Mouse (Mus musculus): ENCODE results near the gene Nadk. TPM values are rescaled to one million over a fixed set of nuclear protein-coding genes. Genes with fewer than 3 reads are reported as not detected.
A peak's percentile ranks its signal among the peaks of the same experiment; 100 is the strongest.

Gene Nadk
- polyA plus RNA-seq, 1 experiment from 2014 or later: 113 TPM

DNA sequence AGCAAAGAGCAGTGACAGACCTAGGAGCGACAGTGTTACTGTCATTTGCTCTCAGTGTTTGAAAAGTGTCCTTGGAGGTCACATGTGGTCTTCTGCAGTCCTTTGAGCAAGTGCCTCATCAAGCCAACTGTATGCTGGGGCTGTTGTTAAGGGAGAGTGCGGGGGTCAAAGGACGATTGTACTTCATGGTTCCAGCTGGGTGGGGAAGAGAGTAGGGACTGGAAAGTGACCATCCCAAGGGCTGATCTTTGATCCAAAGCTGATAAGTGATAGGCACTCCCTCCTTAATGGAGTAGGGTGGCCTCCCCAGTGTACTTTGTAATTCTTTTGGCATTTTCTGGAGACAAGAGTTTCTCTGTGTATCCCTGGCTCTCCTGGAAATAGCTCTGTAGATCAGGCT is 49.7 kb downstream of the Nadk start:
- Histone ChIP-seq H3K36me3 (ENCODE audit: control insufficient read depth, insufficient read depth) (peaks cover 28% of the 10 kb centered on the region), H3K27ac (ENCODE audit: low read length) (no peak overlapping the region), H3K27me3 (replicated peaks; ENCODE audit: control insufficient read depth, insufficient read depth, low read length) (no peaks in the 10 kb centered on the region), H3K4me1 (replicated peaks; ENCODE audit: control insufficient read depth, insufficient read depth, low read length) (no peaks in the 10 kb centered on the region), H3K4me3 (replicated peaks; ENCODE audit: low read length) (no peak overlapping the region), H3K9me3 (ENCODE audit: control insufficient read depth, low read length) (no peaks in the 10 kb centered on the region), H3K4me2 (ENCODE audit: low read length) (no peak overlapping the region), H3K9ac (replicated peaks; ENCODE audit: low read depth, low read length) (no peak overlapping the region)
- no peak for ATAC-seq
- 93% methylated on average over 3 of the region's 3 CpGs for WGBS

DNA sequence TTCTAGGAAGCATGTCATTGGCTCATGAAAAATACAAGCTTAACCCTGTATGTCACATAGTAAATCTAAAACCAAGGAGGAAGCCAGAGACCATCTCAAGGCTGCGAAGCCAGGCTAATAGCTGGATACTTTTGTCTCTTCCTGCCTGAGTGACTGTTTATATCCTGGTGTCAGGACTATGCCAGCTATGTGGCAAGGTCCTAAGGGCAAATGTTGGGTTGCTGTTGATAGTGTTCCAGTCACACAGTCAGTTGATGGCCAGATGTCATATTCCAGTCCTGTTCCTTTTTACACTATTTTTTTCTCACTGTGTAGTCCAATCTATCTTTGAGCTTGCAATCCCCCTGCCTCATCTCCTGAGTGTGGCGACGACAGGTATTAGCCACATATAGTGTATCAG is 51.1 kb downstream of the Nadk start:
- H3K4me3 ChIP-seq (replicated peaks; ENCODE audit: low read length): no peak overlapping the region
- H3K36me3 ChIP-seq (ENCODE audit: control insufficient read depth, insufficient read depth): peaks cover 36% of the 10 kb centered on the region
- ATAC-seq: no peak
- no peaks in the 10 kb centered on the region for H3K9me3 ChIP-seq (ENCODE audit: control insufficient read depth, low read length)
- H3K27me3 ChIP-seq (replicated peaks; ENCODE audit: control insufficient read depth, insufficient read depth, low read length): no peaks in the 10 kb centered on the region
- H3K4me2 ChIP-seq (ENCODE audit: low read length): no peak overlapping the region
- WGBS: 96% methylated on average over 3 of the region's 3 CpGs
- no peak overlapping the region for H3K27ac ChIP-seq (ENCODE audit: low read length)
- no peaks in the 10 kb centered on the region for H3K4me1 ChIP-seq (replicated peaks; ENCODE audit: control insufficient read depth, insufficient read depth, low read length)
- H3K9ac ChIP-seq (replicated peaks; ENCODE audit: low read depth, low read length): no peak overlapping the region

DNA sequence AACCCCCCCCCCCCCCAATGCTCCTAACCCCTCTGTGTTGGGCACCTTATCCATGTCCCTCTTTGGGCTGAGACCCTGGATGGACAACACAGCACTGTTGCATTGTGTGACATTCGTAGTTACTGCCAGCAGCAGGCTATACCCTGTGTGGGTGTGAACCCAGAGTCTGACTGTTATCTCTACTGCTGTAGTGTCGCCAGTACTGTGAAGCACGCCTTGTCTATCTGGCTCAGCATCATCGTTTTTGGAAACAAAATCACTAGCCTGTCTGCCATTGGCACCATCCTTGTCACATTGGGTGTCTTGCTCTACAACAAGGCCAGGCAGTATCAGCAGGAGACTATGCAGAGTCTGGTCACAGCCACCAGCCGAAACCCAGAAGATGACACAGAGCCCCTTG is 56.1 kb downstream of the Nadk start:
- Histone ChIP-seq H3K4me3 (replicated peaks; ENCODE audit: low read length) (no peak overlapping the region), H3K9me3 (ENCODE audit: control insufficient read depth, low read length) (no peaks in the 10 kb centered on the region), H3K4me2 (ENCODE audit: low read length) (no peak overlapping the region), H3K27ac (ENCODE audit: low read length) (no peak overlapping the region), H3K27me3 (replicated peaks; ENCODE audit: control insufficient read depth, insufficient read depth, low read length) (no peaks in the 10 kb centered on the region), H3K9ac (replicated peaks; ENCODE audit: low read depth, low read length) (no peak overlapping the region), H3K36me3 (ENCODE audit: control insufficient read depth, insufficient read depth) (peaks cover 32% of the 10 kb centered on the region), H3K4me1 (replicated peaks; ENCODE audit: control insufficient read depth, insufficient read depth, low read length) (no peaks in the 10 kb centered on the region)
- WGBS: 96% methylated on average over 5 of the region's 5 CpGs
- ATAC-seq: no peak

DNA sequence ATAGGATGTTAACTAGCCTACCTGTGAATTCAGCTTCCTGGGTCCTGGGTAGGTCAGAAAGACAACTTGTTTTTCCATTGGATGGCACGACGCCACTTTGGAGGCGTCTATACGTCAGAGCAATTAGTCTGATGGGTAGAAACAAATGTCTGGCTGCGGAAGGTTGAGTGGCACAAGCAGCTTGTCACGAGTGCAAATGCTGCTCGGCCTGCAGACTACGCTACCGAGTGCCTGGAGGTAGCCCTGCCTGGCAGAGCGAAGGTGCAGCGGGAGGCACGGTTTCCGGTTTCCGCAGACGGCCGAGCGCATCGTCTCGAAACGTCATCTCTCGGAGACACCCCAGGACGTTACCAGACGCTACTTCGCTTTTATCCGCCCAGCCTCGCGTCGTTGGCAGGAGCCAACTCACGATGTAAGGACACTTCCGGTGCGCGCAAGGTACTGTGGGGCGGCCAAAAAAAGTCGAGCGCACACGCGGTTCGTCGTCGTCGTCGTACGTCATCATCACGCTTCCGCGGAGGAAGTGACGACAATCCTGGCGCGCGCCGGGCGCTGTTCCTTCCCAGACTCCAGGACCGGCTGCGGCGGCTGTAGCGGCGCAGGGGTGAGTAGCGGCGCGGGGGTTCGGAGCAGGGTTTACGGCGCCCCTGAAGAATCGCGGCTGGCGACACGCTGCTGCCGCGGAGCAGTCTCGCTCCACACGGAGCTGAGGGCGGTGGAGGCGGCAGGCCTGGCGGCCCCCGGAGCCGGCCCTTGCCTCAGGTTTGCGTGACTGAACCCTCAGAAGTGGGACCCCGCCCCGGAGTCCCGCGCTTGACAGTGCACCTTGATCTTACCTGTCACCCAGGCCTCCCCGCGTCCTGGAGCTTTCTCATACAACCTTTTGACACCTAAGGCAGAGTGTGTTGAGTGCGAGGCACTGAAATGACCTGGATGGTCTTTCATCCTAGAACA is 62.4 kb downstream of the Nadk start, which contains the start of gene Cdk11b:
TSS of gene Cdk11b (plus strand) at position 517 of the 954 bp plus-strand sequence.
- H3K4me1 ChIP-seq (replicated peaks; ENCODE audit: control insufficient read depth, insufficient read depth, low read length): peaks cover 6% of the 10 kb centered on the region
- peak within 1 kb of the TSS; percentile 81 for H3K9ac ChIP-seq (replicated peaks; ENCODE audit: low read depth, low read length)
- peak within 1 kb of the TSS; percentile 89 for H3K27ac ChIP-seq (ENCODE audit: low read length)
- no peaks in the 10 kb centered on the region for H3K27me3 ChIP-seq (replicated peaks; ENCODE audit: control insufficient read depth, insufficient read depth, low read length)
- H3K36me3 ChIP-seq (ENCODE audit: control insufficient read depth, insufficient read depth): peaks cover 19% of the 10 kb centered on the region
- H3K9me3 ChIP-seq (ENCODE audit: control insufficient read depth, low read length): no peaks in the 10 kb centered on the region
- peak; percentile 100 for ATAC-seq
- peak within 1 kb of the TSS; percentile 71 for H3K4me2 ChIP-seq (ENCODE audit: low read length)
- peak within 1 kb of the TSS; percentile 94 for H3K4me3 ChIP-seq (replicated peaks; ENCODE audit: low read length)
- under 1% methylated on average over 84 of the region's 84 CpGs for WGBS

DNA sequence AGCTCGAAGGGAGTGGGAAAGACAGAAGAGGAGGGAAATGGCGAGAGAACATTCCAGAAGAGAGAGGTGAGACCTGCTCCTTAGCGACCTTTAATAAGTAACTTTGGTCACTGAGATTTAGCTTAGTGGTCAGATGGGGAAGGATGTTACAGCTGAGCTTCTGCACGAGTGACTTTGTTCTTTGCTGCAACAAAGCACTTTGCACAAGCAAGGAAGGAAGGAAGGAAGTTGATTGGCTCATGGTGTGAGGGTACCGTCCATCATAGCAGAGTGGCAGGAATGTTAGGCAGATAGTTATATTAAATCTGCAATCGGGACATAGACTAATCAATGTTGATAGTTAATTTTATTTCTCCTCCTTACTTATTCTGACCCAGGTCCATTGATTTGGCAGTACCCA is 68.1 kb downstream of the Nadk start:
- Histone ChIP-seq H3K27me3 (replicated peaks; ENCODE audit: control insufficient read depth, insufficient read depth, low read length) (no peaks in the 10 kb centered on the region), H3K9ac (replicated peaks; ENCODE audit: low read depth, low read length) (no peak overlapping the region), H3K4me3 (replicated peaks; ENCODE audit: low read length) (no peak overlapping the region), H3K36me3 (ENCODE audit: control insufficient read depth, insufficient read depth) (peaks cover 31% of the 10 kb centered on the region), H3K4me2 (ENCODE audit: low read length) (no peak overlapping the region), H3K4me1 (replicated peaks; ENCODE audit: control insufficient read depth, insufficient read depth, low read length) (peaks cover 1% of the 10 kb centered on the region), H3K9me3 (ENCODE audit: control insufficient read depth, low read length) (no peaks in the 10 kb centered on the region), H3K27ac (ENCODE audit: low read length) (no peak overlapping the region)
- no peak for ATAC-seq
- 94% methylated on average over 6 of the region's 6 CpGs for WGBS

DNA sequence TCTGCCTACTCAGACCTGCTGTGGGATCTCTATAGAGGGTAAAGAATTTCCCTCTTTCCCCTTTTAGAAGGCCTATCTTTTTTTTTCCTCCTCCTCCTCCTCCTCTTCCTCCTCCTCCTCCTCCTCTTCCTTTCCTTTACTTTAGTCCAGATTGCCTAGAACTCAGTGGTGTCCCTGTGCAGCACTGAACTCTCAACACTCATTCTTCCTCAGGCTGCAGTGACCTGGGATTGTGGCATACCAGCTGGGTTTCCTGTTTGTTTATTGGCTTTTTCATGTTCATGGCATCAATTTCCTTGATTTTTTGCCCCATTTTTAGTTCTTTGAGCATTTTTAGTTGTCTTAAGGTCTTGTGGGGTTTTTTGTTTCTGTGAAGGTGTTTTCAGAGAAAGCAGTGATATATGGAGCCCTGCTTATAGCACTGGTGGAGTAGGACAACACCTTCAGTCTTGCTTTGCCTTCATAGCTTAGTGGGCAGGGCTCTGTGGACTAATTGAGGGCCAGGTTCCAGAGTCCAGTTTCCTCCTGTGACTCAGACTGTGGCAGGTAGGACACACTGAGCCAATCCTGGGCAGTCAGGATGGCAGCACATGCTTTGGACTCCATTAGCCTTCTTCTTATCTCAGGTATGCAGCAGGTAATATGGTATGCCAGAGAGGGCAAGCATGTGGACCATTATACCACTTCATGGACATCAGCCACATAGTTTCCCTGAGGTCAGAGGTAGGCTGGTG is 73.8 kb downstream of the Nadk start:
- Histone ChIP-seq H3K9me3 (ENCODE audit: control insufficient read depth, low read length) (no peaks in the 10 kb centered on the region), H3K4me1 (replicated peaks; ENCODE audit: control insufficient read depth, insufficient read depth, low read length) (no peaks in the 10 kb centered on the region), H3K9ac (replicated peaks; ENCODE audit: low read depth, low read length) (no peak overlapping the region), H3K4me3 (replicated peaks; ENCODE audit: low read length) (no peak overlapping the region), H3K4me2 (ENCODE audit: low read length) (no peak overlapping the region), H3K27me3 (replicated peaks; ENCODE audit: control insufficient read depth, insufficient read depth, low read length) (no peaks in the 10 kb centered on the region), H3K36me3 (ENCODE audit: control insufficient read depth, insufficient read depth) (peaks cover 43% of the 10 kb centered on the region), H3K27ac (ENCODE audit: low read length) (no peak overlapping the region)
- ATAC-seq: no peak

Other genes with a start within 250 kb of the Nadk start
- 68.9 and 86.5 TPM in 2 replicates for gene Prkcz, start 201.0 kb upstream of the Nadk start, polyA plus RNA-seq (2015; fragmentation: Nextera tagmentation; extraction: Ambion mirVana)
- gene Gabrd, start 164.3 kb upstream of the Nadk start, polyA plus RNA-seq (2015; fragmentation: Nextera tagmentation; extraction: Ambion mirVana): 2.2 and 3.2 TPM in 2 replicates
- 4.2 and 4.9 TPM in 2 replicates for gene Cfap74, start 153.2 kb upstream of the Nadk start, polyA plus RNA-seq (2015; fragmentation: Nextera tagmentation; extraction: Ambion mirVana)
- not detected in 2 replicates for gene Tmem52, start 93.3 kb upstream of the Nadk start, polyA plus RNA-seq (2015; fragmentation: Nextera tagmentation; extraction: Ambion mirVana)
- gene Gnb1, start 71.0 kb upstream of the Nadk start, polyA plus RNA-seq (2015; fragmentation: Nextera tagmentation; extraction: Ambion mirVana): 1,158 and 1,178 TPM in 2 replicates
- 12.0 and 12.9 TPM in 2 replicates for gene Slc35e2, start 39.0 kb downstream of the Nadk start, polyA plus RNA-seq (2015; fragmentation: Nextera tagmentation; extraction: Ambion mirVana)
- gene Cdk11b, start 62.5 kb downstream of the Nadk start, polyA plus RNA-seq (2015; fragmentation: Nextera tagmentation; extraction: Ambion mirVana): 62.4 and 65.2 TPM in 2 replicates
- gene Gm10563, start 83.0 kb downstream of the Nadk start, polyA plus RNA-seq (2015; fragmentation: Nextera tagmentation; extraction: Ambion mirVana): not detected in 2 replicates
- 3.0 and 3.2 TPM in 2 replicates for gene Mmp23, start 91.0 kb downstream of the Nadk start, polyA plus RNA-seq (2015; fragmentation: Nextera tagmentation; extraction: Ambion mirVana)
- 49.8 and 63.1 TPM in 2 replicates for gene Mib2, start 106.8 kb downstream of the Nadk start, polyA plus RNA-seq (2015; fragmentation: Nextera tagmentation; extraction: Ambion mirVana)
- 4.8 and 7.5 TPM in 2 replicates for gene Fndc10, start 132.0 kb downstream of the Nadk start, polyA plus RNA-seq (2015; fragmentation: Nextera tagmentation; extraction: Ambion mirVana)
- 134 and 150 TPM in 2 replicates for gene Ssu72, start 142.4 kb downstream of the Nadk start, polyA plus RNA-seq (2015; fragmentation: Nextera tagmentation; extraction: Ambion mirVana)
- gene Tmem240, start 172.4 kb downstream of the Nadk start, polyA plus RNA-seq (2015; fragmentation: Nextera tagmentation; extraction: Ambion mirVana): 7.3 and 11.4 TPM in 2 replicates
- gene Atad3a, start 198.7 kb downstream of the Nadk start, polyA plus RNA-seq (2015; fragmentation: Nextera tagmentation; extraction: Ambion mirVana): 98.2 and 101 TPM in 2 replicates
- gene Vwa1, start 212.3 kb downstream of the Nadk start, polyA plus RNA-seq (2015; fragmentation: Nextera tagmentation; extraction: Ambion mirVana): 27.3 and 29.6 TPM in 2 replicates
- 0.47 and 0.53 TPM in 2 replicates for gene Tmem88b, start 223.5 kb downstream of the Nadk start, polyA plus RNA-seq (2015; fragmentation: Nextera tagmentation; extraction: Ambion mirVana)
- gene Ankrd65, start 228.1 kb downstream of the Nadk start, polyA plus RNA-seq (2015; fragmentation: Nextera tagmentation; extraction: Ambion mirVana): not detected in 2 replicates
- gene Mrpl20, start 240.5 kb downstream of the Nadk start, polyA plus RNA-seq (2015; fragmentation: Nextera tagmentation; extraction: Ambion mirVana): 214 and 231 TPM in 2 replicates

Data from forebrain, embryonic 16.5 days (tissue).